Mouse (Mus musculus): ENCODE data around the gene Olfr1386. TPM values are rescaled to one million over a fixed set of nuclear protein-coding genes. Genes with fewer than 3 reads are reported as not detected.

Olfr1386 gene
- polyA plus RNA-seq (2015; fragmentation: Illumina TruSeq; extraction: RNeasy Lipid Tissue Mini Kit (QIAGEN cat#74804); ENCODE audit: insufficient read depth, low read depth, low replicate concordance): not detected

DNA sequence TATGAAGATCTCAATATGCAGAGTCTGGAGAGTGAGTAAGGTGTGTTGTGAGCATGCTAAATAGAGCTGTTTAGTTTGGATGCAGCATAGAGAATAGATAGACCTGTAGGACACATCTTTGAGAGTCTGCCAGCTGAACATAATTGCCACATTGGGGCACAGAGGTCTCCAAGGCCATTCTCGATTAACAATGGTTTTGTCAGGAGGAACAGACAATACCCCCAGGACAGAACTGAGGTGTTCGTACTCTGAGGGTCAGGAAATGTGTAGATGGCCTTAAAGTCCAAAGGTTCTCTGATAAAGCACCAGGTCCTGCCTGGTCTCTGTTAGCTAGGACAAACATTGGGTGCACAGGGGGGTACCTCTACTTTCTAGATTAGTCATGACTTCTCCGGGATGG is at the start of gene Olfr1386:
TSS of gene Olfr1386 (plus strand) at position 301 of the 400 bp plus-strand sequence.

DNA sequence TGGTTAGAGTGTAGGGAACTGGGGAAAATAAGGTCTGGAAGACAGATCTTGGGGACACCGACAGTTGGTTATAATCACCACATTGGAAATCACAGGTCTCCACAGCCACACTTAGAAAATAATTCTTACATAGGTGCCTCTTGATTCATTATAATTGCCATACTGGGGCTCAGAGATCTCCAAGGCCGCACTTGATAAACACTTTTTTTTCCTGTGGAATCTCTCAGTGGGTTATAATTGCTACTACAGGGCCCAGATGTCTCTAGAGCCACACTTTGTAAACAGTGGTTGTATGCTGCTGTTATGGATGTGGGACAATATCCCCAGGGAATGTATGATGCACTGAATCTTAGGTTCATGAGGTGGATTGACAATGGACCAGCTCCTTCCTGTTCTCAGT is 42.1 kb upstream of the Olfr1386 start, which contains the start of gene Olfr1389:
TSS of gene Olfr1389 (plus strand) at position 301 of the 400 bp plus-strand sequence.

DNA sequence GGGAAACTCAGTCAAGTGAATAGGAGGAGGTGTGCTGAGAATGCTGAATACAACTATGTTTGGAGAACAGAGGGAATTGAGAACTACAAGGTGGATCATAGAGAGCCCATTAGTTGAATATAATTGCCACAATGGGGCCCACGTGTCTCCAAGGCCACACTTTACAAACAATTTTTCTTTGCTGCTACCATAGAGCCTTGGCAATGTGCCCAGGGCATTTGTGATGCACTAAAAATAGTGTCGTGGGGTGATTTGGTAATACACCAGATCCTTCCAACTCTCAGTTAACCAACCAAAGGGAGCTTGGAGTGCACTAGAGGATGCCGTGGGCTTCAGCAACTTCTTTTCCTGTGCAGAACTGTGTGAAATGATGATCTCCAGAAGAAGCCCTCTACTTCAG is 28.4 kb upstream of the Olfr1386 start, which contains the start of gene Olfr1388:
TSS of gene Olfr1388 (plus strand) at position 214 of the 400 bp plus-strand sequence.

DNA sequence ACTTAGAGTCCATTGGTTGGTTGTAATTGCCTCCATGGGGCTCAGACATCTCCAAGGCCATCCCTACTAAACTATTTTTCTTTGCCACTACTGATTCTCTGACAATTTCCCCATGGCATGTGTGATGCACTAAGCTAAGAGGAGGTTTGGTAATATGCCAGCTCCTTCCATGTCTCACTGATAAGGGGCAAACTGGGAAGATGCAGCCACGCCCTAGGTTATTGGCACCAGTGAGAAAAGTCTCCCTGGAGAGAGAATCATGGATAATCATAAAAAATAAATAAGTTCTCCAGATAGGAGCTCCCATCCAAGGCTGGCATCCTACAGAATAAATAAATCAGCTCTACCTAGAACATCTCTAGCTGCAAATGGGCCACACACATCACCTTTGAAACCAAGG is 9.8 kb upstream of the Olfr1386 start, which contains the start of gene Olfr1387:
TSS of gene Olfr1387 (plus strand) at position 301 of the 400 bp plus-strand sequence.

DNA sequence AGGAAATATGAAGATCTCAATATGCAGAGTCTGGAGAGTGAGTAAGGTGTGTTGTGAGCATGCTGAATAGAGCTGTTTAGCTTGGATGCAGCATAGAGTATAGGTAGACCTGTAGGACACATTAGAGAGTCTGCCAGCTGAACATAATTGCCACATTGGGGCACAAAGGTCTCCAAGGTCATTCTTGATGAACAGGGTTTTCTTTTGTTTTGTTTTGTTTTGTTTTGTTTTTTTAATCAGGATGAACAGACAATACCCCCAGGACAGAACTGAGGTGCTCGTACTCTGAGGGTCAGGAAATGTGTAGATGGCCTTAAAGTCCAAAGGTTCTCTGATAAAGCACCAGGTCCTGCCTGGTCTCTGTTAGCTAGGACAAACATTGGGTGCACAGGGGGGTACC is 23.9 kb downstream of the Olfr1386 start, which contains the start of gene Olfr1385:
TSS of gene Olfr1385 (plus strand) at position 301 of the 400 bp plus-strand sequence.

DNA sequence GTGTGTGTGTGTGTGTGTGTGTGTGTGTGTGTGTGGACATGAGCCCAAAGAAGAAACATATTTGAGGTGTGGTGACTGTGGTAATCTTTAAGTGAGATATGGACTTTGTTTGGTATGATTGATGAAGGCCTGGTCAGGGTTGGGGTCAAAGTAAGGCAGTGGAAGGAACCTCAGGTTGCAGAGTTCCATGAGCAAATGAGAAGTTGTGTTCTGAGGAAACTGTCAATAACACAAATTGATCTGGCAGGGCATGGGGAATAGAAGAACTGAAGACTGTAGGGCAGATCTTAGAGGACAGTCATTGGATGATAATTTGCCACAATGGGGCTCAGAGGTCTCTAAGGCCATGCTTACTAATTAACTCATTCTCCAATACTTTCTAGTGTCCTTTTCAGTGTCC is 54.5 kb downstream of the Olfr1386 start, which contains the start of gene Olfr1383:
TSS of gene Olfr1383 (plus strand) at position 301 of the 400 bp plus-strand sequence.

Other genes starting within 250 kb of the Olfr1386 start
- gene Mgat1, start 220.9 kb upstream of the Olfr1386 start, polyA plus RNA-seq (2015; fragmentation: Illumina TruSeq; extraction: RNeasy Lipid Tissue Mini Kit (QIAGEN cat#74804); ENCODE audit: insufficient read depth, low read depth, low replicate concordance): 21.8 TPM
- 0.37 TPM for gene Olfr1393, start 186.7 kb upstream of the Olfr1386 start, polyA plus RNA-seq (2015; fragmentation: Illumina TruSeq; extraction: RNeasy Lipid Tissue Mini Kit (QIAGEN cat#74804); ENCODE audit: insufficient read depth, low read depth, low replicate concordance)
- not detected for gene Olfr1392, start 179.8 kb upstream of the Olfr1386 start, polyA plus RNA-seq (2015; fragmentation: Illumina TruSeq; extraction: RNeasy Lipid Tissue Mini Kit (QIAGEN cat#74804); ENCODE audit: insufficient read depth, low read depth, low replicate concordance)
- gene Olfr10, start 160.3 kb upstream of the Olfr1386 start, polyA plus RNA-seq (2015; fragmentation: Illumina TruSeq; extraction: RNeasy Lipid Tissue Mini Kit (QIAGEN cat#74804); ENCODE audit: insufficient read depth, low read depth, low replicate concordance): not detected
- gene Olfr1391, start 142.3 kb upstream of the Olfr1386 start, polyA plus RNA-seq (2015; fragmentation: Illumina TruSeq; extraction: RNeasy Lipid Tissue Mini Kit (QIAGEN cat#74804); ENCODE audit: insufficient read depth, low read depth, low replicate concordance): not detected
- not detected for gene Olfr1390, start 129.9 kb upstream of the Olfr1386 start, polyA plus RNA-seq (2015; fragmentation: Illumina TruSeq; extraction: RNeasy Lipid Tissue Mini Kit (QIAGEN cat#74804); ENCODE audit: insufficient read depth, low read depth, low replicate concordance)
- gene Olfr1389, start 42.0 kb upstream of the Olfr1386 start, polyA plus RNA-seq (2015; fragmentation: Illumina TruSeq; extraction: RNeasy Lipid Tissue Mini Kit (QIAGEN cat#74804); ENCODE audit: insufficient read depth, low read depth, low replicate concordance): not detected
- not detected for gene Olfr1388, start 28.4 kb upstream of the Olfr1386 start, polyA plus RNA-seq (2015; fragmentation: Illumina TruSeq; extraction: RNeasy Lipid Tissue Mini Kit (QIAGEN cat#74804); ENCODE audit: insufficient read depth, low read depth, low replicate concordance)
- gene Olfr1387, start 9.7 kb upstream of the Olfr1386 start, polyA plus RNA-seq (2015; fragmentation: Illumina TruSeq; extraction: RNeasy Lipid Tissue Mini Kit (QIAGEN cat#74804); ENCODE audit: insufficient read depth, low read depth, low replicate concordance): not detected
- gene Olfr1385, start 24.0 kb downstream of the Olfr1386 start, polyA plus RNA-seq (2015; fragmentation: Illumina TruSeq; extraction: RNeasy Lipid Tissue Mini Kit (QIAGEN cat#74804); ENCODE audit: insufficient read depth, low read depth, low replicate concordance): not detected
- gene Olfr1384, start 41.7 kb downstream of the Olfr1386 start, polyA plus RNA-seq (2015; fragmentation: Illumina TruSeq; extraction: RNeasy Lipid Tissue Mini Kit (QIAGEN cat#74804); ENCODE audit: insufficient read depth, low read depth, low replicate concordance): not detected
- not detected for gene Olfr1383, start 54.6 kb downstream of the Olfr1386 start, polyA plus RNA-seq (2015; fragmentation: Illumina TruSeq; extraction: RNeasy Lipid Tissue Mini Kit (QIAGEN cat#74804); ENCODE audit: insufficient read depth, low read depth, low replicate concordance)
- not detected for gene Olfr1382, start 63.2 kb downstream of the Olfr1386 start, polyA plus RNA-seq (2015; fragmentation: Illumina TruSeq; extraction: RNeasy Lipid Tissue Mini Kit (QIAGEN cat#74804); ENCODE audit: insufficient read depth, low read depth, low replicate concordance)
- not detected for gene Olfr1381, start 78.4 kb downstream of the Olfr1386 start, polyA plus RNA-seq (2015; fragmentation: Illumina TruSeq; extraction: RNeasy Lipid Tissue Mini Kit (QIAGEN cat#74804); ENCODE audit: insufficient read depth, low read depth, low replicate concordance)
- gene Olfr1380, start 91.8 kb downstream of the Olfr1386 start, polyA plus RNA-seq (2015; fragmentation: Illumina TruSeq; extraction: RNeasy Lipid Tissue Mini Kit (QIAGEN cat#74804); ENCODE audit: insufficient read depth, low read depth, low replicate concordance): not detected
- 5.3 TPM for gene Flt4, start 144.2 kb downstream of the Olfr1386 start, polyA plus RNA-seq (2015; fragmentation: Illumina TruSeq; extraction: RNeasy Lipid Tissue Mini Kit (QIAGEN cat#74804); ENCODE audit: insufficient read depth, low read depth, low replicate concordance)
- gene Scgb3a1, start 198.6 kb downstream of the Olfr1386 start, polyA plus RNA-seq (2015; fragmentation: Illumina TruSeq; extraction: RNeasy Lipid Tissue Mini Kit (QIAGEN cat#74804); ENCODE audit: insufficient read depth, low read depth, low replicate concordance): not detected
- 10.2 TPM for gene Cnot6, start 247.7 kb downstream of the Olfr1386 start, polyA plus RNA-seq (2015; fragmentation: Illumina TruSeq; extraction: RNeasy Lipid Tissue Mini Kit (QIAGEN cat#74804); ENCODE audit: insufficient read depth, low read depth, low replicate concordance)